Mouse (Mus musculus) liver (tissue): ENCODE measurements around the gene Fibin.

Source experiments
- DNase-seq: peaks from one replicate; pipeline ENCODE4 v3.0.0-alpha.2; 2020; ENCODE audit warnings: mixed read lengths

Gene Fibin

GRCm38 (mm10) chr2:110362432-110363283, at the start of gene Fibin:
TSS of gene Fibin (minus strand) at chr2:110363183.
- peak; percentile 20 for DNase-seq

- no peak for DNase-seq
These were observed 48.4 kb upstream of the Fibin start for GRCm38 (mm10) chr2:110411428-110411827.

GRCm38 (mm10) chr2:110408757-110409156, 45.8 kb upstream of the Fibin start:
- DNase-seq = no peak

GRCm38 (mm10) chr2:110392714-110393336, 29.8 kb upstream of the Fibin start:
- DNase-seq = no peak

- DNase-seq = no peak
These were observed 27.9 kb upstream of the Fibin start for GRCm38 (mm10) chr2:110390736-110391409.

- no peak for DNase-seq
These were observed 16.8 kb upstream of the Fibin start for GRCm38 (mm10) chr2:110379811-110380210.

- no peak for DNase-seq
These were observed 13.7 kb upstream of the Fibin start for GRCm38 (mm10) chr2:110376660-110377059.

- no peak for DNase-seq
These were observed 12.5 kb upstream of the Fibin start for GRCm38 (mm10) chr2:110375475-110375874.

- DNase-seq = no peak
These were observed 10.2 kb upstream of the Fibin start for GRCm38 (mm10) chr2:110373186-110373585.

GRCm38 (mm10) chr2:110367382-110367887, 4.5 kb upstream of the Fibin start:
- DNase-seq = no peak

- DNase-seq = no peak
These were observed 2.4 kb upstream of the Fibin start for GRCm38 (mm10) chr2:110365401-110365800.

GRCm38 (mm10) chr2:110363855-110364254, 872 bp upstream of the Fibin start:
- DNase-seq = no peak

GRCm38 (mm10) chr2:110353302-110353970, 9.5 kb downstream of the Fibin start:
- DNase-seq = no peak

- DNase-seq = no peak
These were observed 11.1 kb downstream of the Fibin start for GRCm38 (mm10) chr2:110351843-110352251.

GRCm38 (mm10) chr2:110351406-110351805, 11.6 kb downstream of the Fibin start:
- DNase-seq = no peak

GRCm38 (mm10) chr2:110328953-110329352, 34.0 kb downstream of the Fibin start:
- DNase-seq = no peak

- no peak for DNase-seq
These were observed 43.0 kb downstream of the Fibin start for GRCm38 (mm10) chr2:110319949-110320348.

- no peak for DNase-seq
These were observed 43.7 kb downstream of the Fibin start for GRCm38 (mm10) chr2:110319266-110319665.

- no peak for DNase-seq
These were observed 44.3 kb downstream of the Fibin start for GRCm38 (mm10) chr2:110318719-110319118.

GRCm38 (mm10) chr2:110316116-110316883, 46.7 kb downstream of the Fibin start:
- DNase-seq = no peak

- DNase-seq = peak; percentile 9
These were observed 48.4 kb downstream of the Fibin start, which contains the start of gene Bbox1 for GRCm38 (mm10) chr2:110314509-110315155. TSS of gene Bbox1 (minus strand) at chr2:110314560.
